Mouse (Mus musculus) limb, embryonic 13.5 days (tissue): Measurements from ENCODE around the gene Knstrn. TPM values are rescaled to one million over a fixed set of nuclear protein-coding genes. Genes with fewer than 3 reads are reported as not detected.

Experiments used
- ATAC-seq: fragments of 200-750 bp; cut with Nextera tagmentation; 2 replicates; pipeline ENCODE4 v1.8.0; 2017; ENCODE audit warnings: low read depth, moderate number of reproducible peaks, moderate TSS enrichment; ENCODE audit not compliant: low FRiP score
- H3K27ac ChIP-seq: fragments of 300-500 bp; sonication (generic); 2 replicates; pipeline ENCODE4 v1.5.1; 2015; ENCODE audit warnings: inconsistent platforms, mild to moderate bottlenecking, moderate library complexity
- H3K27me3 ChIP-seq: fragments of 300-500 bp; sonication (generic); 2 replicates; pipeline ENCODE4 v1.6.1; 2015; ENCODE audit warnings: mild to moderate bottlenecking, inconsistent platforms
- H3K36me3 ChIP-seq: fragments of 300-500 bp; sonication (generic); 2 replicates; pipeline ENCODE4 v1.6.1; 2015; ENCODE audit warnings: inconsistent platforms, mild to moderate bottlenecking, moderate library complexity
- H3K4me1 ChIP-seq: fragments of 300-500 bp; sonication (generic); 2 replicates; pipeline ENCODE4 v1.6.1; 2015; ENCODE audit warnings: inconsistent platforms
- H3K4me2 ChIP-seq: fragments of 300-500 bp; sonication (generic); replicated peaks from 2 replicates; pipeline ENCODE4 v1.6.1; 2015; ENCODE audit warnings: inconsistent platforms, mild to moderate bottlenecking, moderate library complexity
- H3K4me3 ChIP-seq: fragments of 300-500 bp; sonication (generic); 2 replicates; pipeline ENCODE4 v1.5.1; 2015; ENCODE audit warnings: moderate library complexity, mild to moderate bottlenecking, inconsistent platforms
- H3K9ac ChIP-seq: fragments of 300-500 bp; sonication (generic); 2 replicates; pipeline ENCODE4 v1.6.1; 2015; ENCODE audit warnings: mild to moderate bottlenecking, inconsistent platforms
- H3K9me3 ChIP-seq: fragments of 300-500 bp; sonication (generic); 2 replicates; pipeline ENCODE4 v1.6.1; 2016; ENCODE audit warnings: inconsistent platforms
- WGBS: fragments of 180-500 bp; shearing (Covaris S2); methylation state at CpG from one replicate; pipeline ENCODE4 v1.1.7; 2015; 5-methylcytosine and 5-hydroxymethylcytosine counted together
- polyA plus RNA-seq: library from polyadenylated mRNA; unstranded; fragments of >200 nt; fragmentation: Nextera tagmentation; extraction: Ambion mirVana; gene quantifications from 2 replicates; pipeline ENCODE4 v1.2.1, GENCODE M21; 2015

Gene Knstrn
- polyA plus RNA-seq, 1 experiment from 2014 or later = 106 TPM

- Histone ChIP-seq H3K9ac (peak overlapping the region; percentile 65), H3K4me3 (peak overlapping the region; percentile 54), H3K4me2 (peak overlapping the region; percentile 92), H3K4me1 (peaks cover 35% of the 10 kb centered on the region), H3K27ac (no peak overlapping the region), H3K27me3 (peaks cover 84% of the 10 kb centered on the region), H3K9me3 (no peaks in the 10 kb centered on the region), H3K36me3 (no peaks in the 10 kb centered on the region)
- WGBS = under 1% methylated on average over 7 of the region's 7 CpGs
- no peak for ATAC-seq
These were observed 83.6 kb downstream of the Knstrn start for GRCm38 (mm10) chr2:118897392-118897791.

- no peak for ATAC-seq
- Histone ChIP-seq H3K27ac (no peak overlapping the region), H3K4me1 (peaks cover 39% of the 10 kb centered on the region), H3K27me3 (peaks cover 84% of the 10 kb centered on the region), H3K9me3 (no peaks in the 10 kb centered on the region), H3K36me3 (no peaks in the 10 kb centered on the region), H3K9ac (no peak overlapping the region), H3K4me2 (peak overlapping the region; percentile 92; the same call in 1 of the 2 replicates), H3K4me3 (0 out of 2 replicates have a peak overlapping the region, but pooled peaks have one; percentile 5)
- 5% methylated on average over 11 of the region's 11 CpGs for WGBS
These were observed 84.0 kb downstream of the Knstrn start for GRCm38 (mm10) chr2:118897808-118898207.

- peaks cover 84% of the 10 kb centered on the region for H3K27me3 ChIP-seq
- H3K9me3 ChIP-seq = no peaks in the 10 kb centered on the region
- no peak overlapping the region for H3K27ac ChIP-seq
- ATAC-seq = no peak
- peaks cover 47% of the 10 kb centered on the region for H3K4me1 ChIP-seq
- WGBS = 7% methylated on average over 4 of the region's 4 CpGs
- no peaks in the 10 kb centered on the region for H3K36me3 ChIP-seq
- no peak overlapping the region for H3K9ac ChIP-seq
- no peak overlapping the region for H3K4me3 ChIP-seq
- no peak overlapping the region for H3K4me2 ChIP-seq
These were observed 85.0 kb downstream of the Knstrn start for GRCm38 (mm10) chr2:118898771-118899170.

- no peak overlapping the region for H3K9ac ChIP-seq
- H3K36me3 ChIP-seq = no peaks in the 10 kb centered on the region
- WGBS = 22% methylated on average over 7 of the region's 7 CpGs
- ATAC-seq = no peak
- H3K4me1 ChIP-seq = peaks cover 47% of the 10 kb centered on the region
- peaks cover 84% of the 10 kb centered on the region for H3K27me3 ChIP-seq
- no peak overlapping the region for H3K4me3 ChIP-seq
- no peak overlapping the region for H3K4me2 ChIP-seq
- no peaks in the 10 kb centered on the region for H3K9me3 ChIP-seq
- H3K27ac ChIP-seq = no peak overlapping the region
These were observed 85.5 kb downstream of the Knstrn start for GRCm38 (mm10) chr2:118899306-118899705.

GRCm38 (mm10) chr2:118899981-118900825 is 86.4 kb downstream of the Knstrn start, which contains the start of gene Bahd1:
Gene Bahd1 (plus strand): TSS chr2:118900377.
- Histone ChIP-seq H3K4me3 (peak within 1 kb of the TSS; percentile 90), H3K4me2 (peak within 1 kb of the TSS; percentile 99), H3K9ac (peak within 1 kb of the TSS; percentile 68), H3K36me3 (no peaks in the 10 kb centered on the region), H3K27ac (no peak within 1 kb of the TSS), H3K27me3 (peaks cover 82% of the 10 kb centered on the region), H3K4me1 (peaks cover 47% of the 10 kb centered on the region), H3K9me3 (no peaks in the 10 kb centered on the region)
- no peak for ATAC-seq
- WGBS = 1% methylated on average over 32 of the region's 32 CpGs

- Histone ChIP-seq H3K27me3 (peaks cover 77% of the 10 kb centered on the region), H3K4me2 (peak overlapping the region; percentile 99), H3K9me3 (no peaks in the 10 kb centered on the region), H3K27ac (no peak overlapping the region), H3K36me3 (no peaks in the 10 kb centered on the region), H3K4me1 (peaks cover 47% of the 10 kb centered on the region), H3K9ac (peak overlapping the region; percentile 68), H3K4me3 (peak overlapping the region; percentile 90)
- no peak for ATAC-seq
- WGBS = 0% methylated on average over 11 of the region's 11 CpGs
These were observed 87.0 kb downstream of the Knstrn start for GRCm38 (mm10) chr2:118900826-118901140.

- under 1% methylated on average over 78 of the region's 120 CpGs for WGBS
- Histone ChIP-seq H3K27ac (0 out of 2 replicates have a peak overlapping the region, but pooled peaks have one; percentile 15), H3K4me1 (peaks cover 43% of the 10 kb centered on the region), H3K9me3 (no peaks in the 10 kb centered on the region), H3K4me3 (peak overlapping the region; percentile 90), H3K4me2 (peak overlapping the region; percentile 99), H3K36me3 (no peaks in the 10 kb centered on the region), H3K27me3 (peaks cover 70% of the 10 kb centered on the region), H3K9ac (peak overlapping the region; percentile 87)
- ATAC-seq = peak; percentile 94
These were observed 87.6 kb downstream of the Knstrn start for GRCm38 (mm10) chr2:118901175-118902031.

GRCm38 (mm10) chr2:118902051-118903025 is 88.5 kb downstream of the Knstrn start:
- H3K4me2 ChIP-seq = peak overlapping the region; percentile 99
- H3K36me3 ChIP-seq = no peaks in the 10 kb centered on the region
- H3K27me3 ChIP-seq = peaks cover 61% of the 10 kb centered on the region
- peak overlapping the region; percentile 87 for H3K9ac ChIP-seq
- peaks cover 34% of the 10 kb centered on the region for H3K4me1 ChIP-seq
- 1% methylated on average over 65 of the region's 106 CpGs for WGBS
- 0 out of 2 replicates have a peak overlapping the region, but pooled peaks have one; percentile 15 for H3K27ac ChIP-seq
- ATAC-seq = peak; percentile 6; the same call in 1 of the 2 replicates
- H3K4me3 ChIP-seq = peak overlapping the region; percentile 90
- H3K9me3 ChIP-seq = no peaks in the 10 kb centered on the region

- peak overlapping the region; percentile 99 for H3K4me2 ChIP-seq
- H3K4me3 ChIP-seq = peak overlapping the region; percentile 90
- no peak overlapping the region for H3K27ac ChIP-seq
- peaks cover 24% of the 10 kb centered on the region for H3K4me1 ChIP-seq
- H3K9ac ChIP-seq = peak overlapping the region; percentile 26
- H3K27me3 ChIP-seq = peaks cover 51% of the 10 kb centered on the region
- H3K9me3 ChIP-seq = no peaks in the 10 kb centered on the region
- H3K36me3 ChIP-seq = no peaks in the 10 kb centered on the region
- 15% methylated on average over 10 of the region's 10 CpGs for WGBS
- ATAC-seq = no peak
These were observed 89.5 kb downstream of the Knstrn start for GRCm38 (mm10) chr2:118903333-118903741.
